Mouse (Mus musculus) kidney, postnatal 0 days (tissue): ENCODE measurements around the gene Lsm7. TPM values are rescaled to one million over a fixed set of nuclear protein-coding genes. Genes with fewer than 3 reads are reported as not detected.

Source experiments
- ATAC-seq: fragments of 200-750 bp; cut with Nextera tagmentation; replicated peaks from 2 replicates; pipeline ENCODE4 v1.8.0; 2017; ENCODE audit warnings: low read depth, moderate number of reproducible peaks, moderate TSS enrichment, moderate library complexity; ENCODE audit not compliant: low FRiP score
- DNase-seq: peaks from one replicate; pipeline ENCODE4 v3.0.0-alpha.2; 2016; ENCODE audit warnings: low spot score
- H3K27ac ChIP-seq: fragments of 300-500 bp; sonication (generic); 2 replicates; pipeline ENCODE4 v1.5.1; 2014; ENCODE audit warnings: mild to moderate bottlenecking
- H3K27me3 ChIP-seq: fragments of 300-500 bp; sonication (generic); 2 replicates; pipeline ENCODE4 v1.6.1; 2014; ENCODE audit warnings: low read length, mixed read lengths; ENCODE audit not compliant: insufficient read depth
- H3K36me3 ChIP-seq: fragments of 300-500 bp; sonication (generic); 2 replicates; pipeline ENCODE4 v1.6.1; 2014; ENCODE audit warnings: low read length, mixed read lengths; ENCODE audit not compliant: insufficient read depth
- H3K4me1 ChIP-seq: fragments of 300-500 bp; sonication (generic); replicated peaks from 2 replicates; pipeline ENCODE4 v1.6.1; 2014; ENCODE audit warnings: antibody characterized with exemption, low read length, mixed read lengths; ENCODE audit not compliant: insufficient read depth
- H3K4me2 ChIP-seq: fragments of 300-500 bp; sonication (generic); 2 replicates; pipeline ENCODE4 v1.6.1; 2014; ENCODE audit warnings: mild to moderate bottlenecking, low read length, moderate library complexity, mixed read lengths
- H3K4me3 ChIP-seq: fragments of 300-500 bp; sonication (generic); replicated peaks from 2 replicates; pipeline ENCODE4 v1.5.1; 2014; ENCODE audit warnings: low read depth, low read length
- H3K9ac ChIP-seq: fragments of 300-500 bp; sonication (generic); 2 replicates; pipeline ENCODE4 v1.6.1; 2014; ENCODE audit warnings: low read depth, low read length
- H3K9me3 ChIP-seq: fragments of 300-500 bp; sonication (generic); replicated peaks from 2 replicates; pipeline ENCODE4 v1.6.1; 2016; ENCODE audit warnings: low read length, inconsistent platforms, mixed read lengths
- CTCF ChIP-seq: IDR thresholded peaks from 2 replicates; pipeline ENCODE4 v1.5.1; 2016; ENCODE audit warnings: antibody characterized with exemption, low read depth, mild to moderate bottlenecking, moderate library complexity
- WGBS: fragments of 180-500 bp; shearing (Covaris S2); extraction: QIAGEN DNeasy Blood & Tissue Kit; methylation state at CpG from one replicate; pipeline ENCODE4 v1.1.7; 2014; 5-methylcytosine and 5-hydroxymethylcytosine counted together
- polyA plus RNA-seq: library from polyadenylated mRNA; unstranded; fragments of >200 nt; fragmentation: Nextera tagmentation; extraction: Ambion mirVana; gene quantifications from 2 replicates; pipeline ENCODE4 v1.2.1, GENCODE M21; 2015

The Lsm7 gene
- polyA plus RNA-seq, 1 experiment from 2014 or later: 270 TPM

- Histone ChIP-seq H3K27ac (no peak overlapping the region), H3K9me3 (no peaks in the 10 kb centered on the region), H3K27me3 (no peaks in the 10 kb centered on the region), H3K4me2 (no peak overlapping the region), H3K4me3 (no peak overlapping the region), H3K9ac (no peak overlapping the region), H3K4me1 (no peaks in the 10 kb centered on the region), H3K36me3 (peaks cover 49% of the 10 kb centered on the region)
- no peak for TF ChIP-seq CTCF
- 97% methylated on average over 5 of the region's 5 CpGs for WGBS
- ATAC-seq: no peak
- no peak for DNase-seq
Observed at GRCm38 (mm10) chr10:80862305-80862704, 7.3 kb upstream of the Lsm7 start.

- H3K27ac ChIP-seq: no peak overlapping the region
- WGBS: 68% methylated on average over 7 of the region's 7 CpGs
Observed at GRCm38 (mm10) chr10:80858350-80858935, 3.4 kb upstream of the Lsm7 start.

GRCm38 (mm10) chr10:80857848-80858247 is 2.8 kb upstream of the Lsm7 start:
- Histone ChIP-seq H3K4me1 (peaks cover 16% of the 10 kb centered on the region), H3K27me3 (no peaks in the 10 kb centered on the region), H3K9me3 (no peaks in the 10 kb centered on the region), H3K27ac (no peak overlapping the region), H3K4me3 (no peak overlapping the region), H3K9ac (0 out of 2 replicates have a peak overlapping the region, but pooled peaks have one; percentile 23), H3K36me3 (peaks cover 19% of the 10 kb centered on the region), H3K4me2 (no peak overlapping the region)
- DNase-seq: no peak
- WGBS: 67% methylated on average over 3 of the region's 3 CpGs
- ATAC-seq: no peak
- TF ChIP-seq CTCF: no peak

More at GRCm38 (mm10) chr10:80858350-80858935, 3.4 kb upstream of the Lsm7 start:
- H3K4me3 ChIP-seq: no peak overlapping the region
- ATAC-seq (no peak), DNase-seq (no peak)
- H3K9ac ChIP-seq: 0 out of 2 replicates have a peak overlapping the region, but pooled peaks have one; percentile 23
- H3K4me1 ChIP-seq: peaks cover 16% of the 10 kb centered on the region
- H3K27me3 ChIP-seq: no peaks in the 10 kb centered on the region
- TF ChIP-seq CTCF: no peak
- no peaks in the 10 kb centered on the region for H3K9me3 ChIP-seq
- peaks cover 20% of the 10 kb centered on the region for H3K36me3 ChIP-seq
- H3K4me2 ChIP-seq: no peak overlapping the region

GRCm38 (mm10) chr10:80857386-80857785 is 2.4 kb upstream of the Lsm7 start:
- no peak for TF ChIP-seq CTCF
- Histone ChIP-seq H3K4me3 (no peak overlapping the region), H3K9ac (0 out of 2 replicates have a peak overlapping the region, but pooled peaks have one; percentile 23), H3K27me3 (no peaks in the 10 kb centered on the region), H3K27ac (no peak overlapping the region), H3K36me3 (peaks cover 17% of the 10 kb centered on the region), H3K4me2 (no peak overlapping the region), H3K4me1 (peaks cover 16% of the 10 kb centered on the region), H3K9me3 (no peaks in the 10 kb centered on the region)
- no peak for DNase-seq
- WGBS: 73% methylated on average over 8 of the region's 8 CpGs
- no peak for ATAC-seq

GRCm38 (mm10) chr10:80856908-80857307 is 1.9 kb upstream of the Lsm7 start:
- Histone ChIP-seq H3K4me3 (no peak overlapping the region), H3K4me2 (no peak overlapping the region), H3K27me3 (no peaks in the 10 kb centered on the region), H3K9ac (no peak overlapping the region), H3K9me3 (no peaks in the 10 kb centered on the region), H3K27ac (no peak overlapping the region), H3K36me3 (peaks cover 17% of the 10 kb centered on the region), H3K4me1 (peaks cover 16% of the 10 kb centered on the region)
- no peak for DNase-seq
- TF ChIP-seq CTCF: no peak
- ATAC-seq: no peak
- WGBS: 84% methylated on average over 5 of the region's 5 CpGs

- Histone ChIP-seq H3K4me1 (peaks cover 16% of the 10 kb centered on the region), H3K27me3 (no peaks in the 10 kb centered on the region), H3K4me2 (peak overlapping the region; percentile 100; the same call in 1 of the 2 replicates), H3K4me3 (no peak overlapping the region), H3K36me3 (peaks cover 17% of the 10 kb centered on the region; the same call in 1 of the 2 replicates), H3K9me3 (no peaks in the 10 kb centered on the region), H3K9ac (no peak overlapping the region), H3K27ac (no peak overlapping the region)
- no peak for ATAC-seq
- DNase-seq: peak; percentile 42
- TF ChIP-seq CTCF: peak; percentile 27; the same call in 1 of the 2 replicates
- 61% methylated on average over 3 of the region's 3 CpGs for WGBS
Observed at GRCm38 (mm10) chr10:80856267-80856666, 1.3 kb upstream of the Lsm7 start.
